Mouse (Mus musculus) ovary, postnatal 36 days (tissue): Measurements from ENCODE around the gene Kif24.

Source experiments
- DNase-seq: peaks from one replicate; pipeline ENCODE4 v3.0.0; 2022; ENCODE audit warnings: low spot score, mixed read lengths

Kif24 gene

DNA sequence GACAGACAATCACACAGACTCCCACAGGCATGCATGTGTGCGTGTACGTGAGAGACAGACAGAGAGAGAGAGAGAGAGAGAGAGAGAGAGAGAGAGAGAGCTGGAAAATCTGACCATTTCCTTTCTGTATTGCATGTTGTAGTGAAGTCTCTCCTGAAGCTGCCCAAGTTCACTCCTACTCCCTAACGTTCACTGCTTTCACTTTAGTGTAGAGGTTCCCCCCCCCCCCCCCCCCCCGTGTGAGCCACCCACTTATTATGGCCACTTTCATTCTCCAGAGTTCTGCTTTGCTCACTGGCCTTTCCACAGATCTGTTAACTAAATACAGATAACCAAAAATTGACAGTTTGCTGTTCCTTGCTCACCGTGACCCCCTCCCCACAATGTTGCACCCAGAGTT lies 116.8 kb downstream of the Kif24 start:
- DNase-seq, result no peak

- DNase-seq, result no peak
These were observed 118.7 kb downstream of the Kif24 start for GRCm38 (mm10) chr4:41346011-41346410.

GRCm38 (mm10) chr4:41340912-41341550 lies 123.7 kb downstream of the Kif24 start:
- no peak for DNase-seq
